Mouse (Mus musculus) neural tube, embryonic 12.5 days (tissue): ENCODE data around the gene Eef1a2. TPM values are rescaled to one million over a fixed set of nuclear protein-coding genes. Genes with fewer than 3 reads are reported as not detected.

Experiments
- ATAC-seq: fragments of 200-750 bp; cut with Nextera tagmentation; 2 replicates; pipeline ENCODE4 v1.8.0; 2017; ENCODE audit warnings: low read depth, mild to moderate bottlenecking, moderate TSS enrichment, moderate library complexity; ENCODE audit not compliant: low FRiP score
- H3K27ac ChIP-seq: fragments of 300-500 bp; sonication (generic); 2 replicates; pipeline ENCODE4 v1.5.1; 2016
- H3K27me3 ChIP-seq: fragments of 300-500 bp; sonication (generic); replicated peaks from 2 replicates; pipeline ENCODE4 v1.6.1; 2016; ENCODE audit warnings: mild to moderate bottlenecking
- H3K36me3 ChIP-seq: fragments of 300-500 bp; sonication (generic); 2 replicates; pipeline ENCODE4 v1.6.1; 2016; ENCODE audit warnings: mild to moderate bottlenecking
- H3K4me1 ChIP-seq: fragments of 300-500 bp; sonication (generic); 2 replicates; pipeline ENCODE4 v1.6.1; 2016
- H3K4me2 ChIP-seq: fragments of 300-500 bp; sonication (generic); replicated peaks from 2 replicates; pipeline ENCODE4 v1.6.1; 2016; ENCODE audit warnings: mild to moderate bottlenecking
- H3K4me3 ChIP-seq: fragments of 300-500 bp; sonication (generic); 2 replicates; pipeline ENCODE4 v1.5.1; 2016
- H3K9ac ChIP-seq: fragments of 300-500 bp; sonication (generic); 2 replicates; pipeline ENCODE4 v1.6.1; 2016; ENCODE audit warnings: mild to moderate bottlenecking
- H3K9me3 ChIP-seq: fragments of 300-500 bp; sonication (generic); 2 replicates; pipeline ENCODE4 v1.6.1; 2016; ENCODE audit warnings: mild to moderate bottlenecking
- WGBS: fragments of 180-500 bp; shearing (Covaris S2); methylation state at CpG from one replicate; pipeline ENCODE4 v1.1.7; 2016; 5-methylcytosine and 5-hydroxymethylcytosine counted together
- polyA plus RNA-seq: library from polyadenylated mRNA; unstranded; fragments of >200 nt; fragmentation: Nextera tagmentation; extraction: Ambion mirVana; gene quantifications from 2 replicates; pipeline ENCODE4 v1.2.1, GENCODE M21; 2016

Eef1a2 gene
- polyA plus RNA-seq, 1 experiment from 2014 or later: 3.4 TPM

DNA sequence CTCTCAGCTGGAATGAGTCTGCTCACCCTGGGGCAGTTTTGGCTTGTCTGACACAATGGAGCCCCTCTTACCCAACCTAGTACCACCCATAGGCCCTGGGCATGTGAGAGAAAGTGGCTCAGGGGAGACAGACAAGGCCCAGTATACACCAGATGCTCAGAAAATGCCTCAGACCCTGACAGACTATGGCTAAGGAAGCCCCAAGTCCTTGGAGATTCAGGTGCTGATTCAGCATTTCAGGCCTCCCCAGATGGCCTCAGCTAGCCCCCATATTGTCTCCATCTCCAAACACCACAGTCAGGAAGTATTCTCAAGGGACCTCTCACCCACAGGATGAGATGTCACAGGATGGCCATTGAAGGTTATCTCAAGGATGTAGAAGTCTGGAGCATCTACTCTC is 34.2 kb downstream of the Eef1a2 start:
- H3K27ac ChIP-seq: no peak overlapping the region

DNA sequence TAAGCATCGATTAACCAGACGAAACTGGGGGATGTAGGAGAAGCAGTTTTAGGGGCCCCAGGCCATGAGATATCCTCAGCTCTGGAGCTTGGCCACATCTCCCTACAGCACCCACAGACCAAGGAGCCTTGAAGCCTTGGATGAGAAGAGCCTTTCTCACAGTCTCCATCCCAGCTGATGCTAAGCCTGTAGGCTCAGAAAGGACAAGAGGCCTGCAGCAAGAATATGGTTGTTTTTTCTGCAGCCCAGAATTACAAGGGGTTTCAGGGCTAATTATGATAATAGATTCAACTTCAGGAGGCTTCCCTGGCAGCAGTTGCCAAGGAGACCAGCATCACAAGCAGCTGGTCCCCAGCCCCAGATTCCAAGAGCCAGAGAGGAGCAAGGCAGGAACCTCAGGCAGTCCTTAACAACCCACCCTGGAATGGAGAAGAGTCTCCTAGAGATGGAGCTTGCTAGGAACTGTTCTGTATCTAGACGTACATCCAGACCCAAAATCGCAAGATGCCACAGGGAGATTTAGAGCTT is 35.8 kb downstream of the Eef1a2 start:
- Histone ChIP-seq H3K36me3 (no peaks in the 10 kb centered on the region), H3K27me3 (no peaks in the 10 kb centered on the region), H3K4me1 (peaks cover 49% of the 10 kb centered on the region), H3K9me3 (no peaks in the 10 kb centered on the region), H3K9ac (no peak overlapping the region), H3K4me2 (no peak overlapping the region), H3K4me3 (no peak overlapping the region), H3K27ac (0 out of 2 replicates have a peak overlapping the region, but pooled peaks have one; percentile 9)
- peak; percentile 65 for ATAC-seq
- WGBS: 80% methylated on average over 4 of the region's 4 CpGs

More for the DNA sequence above, 34.2 kb downstream of the Eef1a2 start:
- H3K4me3 ChIP-seq: no peak overlapping the region
- H3K4me1 ChIP-seq: peaks cover 38% of the 10 kb centered on the region
- no peaks in the 10 kb centered on the region for H3K27me3 ChIP-seq
- no peak overlapping the region for H3K9ac ChIP-seq
- H3K4me2 ChIP-seq: no peak overlapping the region
- ATAC-seq: 0 out of 2 replicates have a peak, but pooled peaks have one; percentile 31
- H3K9me3 ChIP-seq: no peaks in the 10 kb centered on the region
- H3K36me3 ChIP-seq: no peaks in the 10 kb centered on the region

DNA sequence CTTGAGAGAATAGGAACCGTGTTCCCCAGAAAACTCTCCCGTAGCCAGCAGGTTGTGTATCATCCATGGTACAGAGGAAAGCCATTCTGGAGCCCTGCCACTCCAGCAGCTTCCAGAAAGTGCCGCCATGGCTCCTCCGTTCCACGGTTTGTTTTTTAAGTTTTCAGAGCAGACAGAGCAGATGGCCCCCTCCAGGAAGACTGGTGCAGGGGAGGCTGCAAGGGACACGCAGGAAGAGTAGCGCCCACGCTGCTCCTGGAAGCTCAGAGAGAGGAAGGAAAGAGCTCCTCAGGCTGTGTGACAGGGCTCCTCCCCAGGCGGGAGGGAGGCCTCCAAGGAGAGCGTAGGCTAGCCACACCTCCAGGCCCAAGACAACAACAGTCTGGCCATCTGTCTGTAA is 36.9 kb downstream of the Eef1a2 start:
- WGBS: 42% methylated on average over 10 of the region's 10 CpGs

DNA sequence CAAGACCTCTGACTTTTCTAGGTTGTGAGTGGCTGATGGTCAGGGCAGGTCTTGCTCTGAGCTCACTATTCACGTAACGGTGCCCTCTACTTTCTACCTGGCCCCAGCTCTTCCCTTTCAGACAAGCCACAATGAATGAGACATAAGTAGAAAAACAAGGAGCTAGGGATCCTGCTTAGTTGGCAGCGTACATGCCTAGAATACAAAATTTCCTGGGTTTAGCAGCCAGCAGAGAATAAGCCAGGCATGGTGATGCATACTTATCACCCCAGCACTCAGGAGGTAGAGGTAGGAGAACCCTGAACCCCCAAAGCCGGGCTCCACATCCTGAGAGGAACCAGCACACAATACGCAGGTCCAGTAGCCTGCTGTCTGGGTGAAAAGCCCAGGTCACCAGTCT is 40.4 kb downstream of the Eef1a2 start:
- Histone ChIP-seq H3K27ac (no peak overlapping the region), H3K4me1 (peaks cover 49% of the 10 kb centered on the region), H3K9ac (no peak overlapping the region), H3K36me3 (no peaks in the 10 kb centered on the region; the same call in 1 of the 2 replicates), H3K4me2 (no peak overlapping the region), H3K4me3 (no peak overlapping the region), H3K27me3 (no peaks in the 10 kb centered on the region), H3K9me3 (no peaks in the 10 kb centered on the region)
- ATAC-seq: no peak
- 82% methylated on average over 5 of the region's 5 CpGs for whole genome bisulfite sequencing

More for the DNA sequence above, 36.9 kb downstream of the Eef1a2 start:
- H3K36me3 ChIP-seq: no peaks in the 10 kb centered on the region
- H3K4me2 ChIP-seq: no peak overlapping the region
- no peaks in the 10 kb centered on the region for H3K9me3 ChIP-seq
- peaks cover 54% of the 10 kb centered on the region for H3K4me1 ChIP-seq
- H3K4me3 ChIP-seq: no peak overlapping the region
- no peak overlapping the region for H3K27ac ChIP-seq
- no peak overlapping the region for H3K9ac ChIP-seq
- no peak for ATAC-seq
- no peaks in the 10 kb centered on the region for H3K27me3 ChIP-seq

DNA sequence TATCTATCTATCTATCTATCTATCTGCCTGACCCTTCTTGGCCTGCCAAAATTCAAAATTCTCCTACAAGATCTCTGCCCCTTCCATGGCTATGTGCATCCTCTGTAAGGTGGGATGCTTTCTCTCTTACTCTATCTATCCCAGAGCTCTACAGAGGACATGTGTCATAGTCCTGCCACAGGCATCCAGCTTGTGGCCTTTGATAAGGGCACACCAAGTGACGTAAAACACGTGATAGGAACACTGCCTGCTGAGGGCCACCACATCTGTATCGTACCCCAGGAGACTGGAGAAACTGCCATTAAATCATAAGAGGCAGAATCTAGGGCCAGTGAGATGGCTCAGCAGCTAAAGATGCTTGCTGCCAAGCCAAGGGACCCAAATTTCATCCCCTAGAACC is 41.4 kb downstream of the Eef1a2 start:
- Histone ChIP-seq H3K4me2 (no peak overlapping the region), H3K9ac (no peak overlapping the region), H3K36me3 (no peaks in the 10 kb centered on the region; the same call in 1 of the 2 replicates), H3K27ac (no peak overlapping the region), H3K4me1 (peaks cover 38% of the 10 kb centered on the region), H3K27me3 (no peaks in the 10 kb centered on the region), H3K4me3 (no peak overlapping the region), H3K9me3 (no peaks in the 10 kb centered on the region)
- no peak for ATAC-seq
- WGBS: 78% methylated on average over 3 of the region's 3 CpGs

DNA sequence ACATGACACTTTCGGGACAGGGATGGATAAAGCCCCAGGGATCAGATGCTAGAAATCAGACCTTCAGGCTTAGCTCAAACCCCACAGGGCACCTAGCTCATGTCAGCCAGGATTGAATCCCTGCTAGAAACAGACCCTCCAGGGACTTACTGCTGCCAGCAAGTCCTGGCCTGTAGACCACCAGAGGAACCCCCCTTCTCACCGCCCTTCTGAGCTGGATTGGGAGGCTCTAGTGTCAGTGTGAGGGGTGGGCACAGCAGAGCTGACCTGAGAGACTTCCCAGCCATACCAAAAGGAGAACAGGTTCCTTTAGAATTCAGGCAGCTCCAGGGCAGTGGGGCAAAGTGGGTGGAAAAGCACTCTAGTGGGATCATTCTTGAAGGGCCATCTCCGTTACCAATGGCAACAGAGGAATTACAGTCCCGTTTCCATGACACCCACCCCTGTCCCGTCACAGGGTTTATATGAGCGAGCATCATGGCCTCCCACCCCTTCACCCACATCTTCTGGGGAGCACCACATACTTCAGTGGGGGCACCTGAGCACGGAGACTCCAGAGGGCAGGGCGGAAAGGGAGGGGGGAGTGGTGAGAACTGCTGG is 43.0 kb downstream of the Eef1a2 start:
- WGBS: 45% methylated on average over 8 of the region's 8 CpGs
- H3K27ac ChIP-seq: no peak overlapping the region

DNA sequence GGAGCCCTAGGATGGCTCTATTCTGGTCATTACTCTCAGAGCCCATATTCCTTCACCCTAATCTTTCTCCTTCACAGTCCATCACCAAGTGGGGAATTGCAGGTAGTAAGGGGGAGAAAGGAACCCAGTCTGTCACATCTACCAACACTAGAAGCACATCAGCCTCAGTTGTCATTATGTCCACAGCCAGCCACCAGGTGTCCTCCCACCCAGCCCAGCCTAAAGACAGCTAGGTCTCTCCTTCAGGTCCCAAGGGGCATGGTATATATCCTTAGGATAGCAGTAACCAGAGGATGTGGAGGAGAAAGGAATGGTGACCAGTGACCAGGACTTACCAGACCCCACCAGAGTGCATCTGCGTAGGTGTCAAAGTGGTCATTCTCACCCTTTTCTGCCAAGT is 45.1 kb downstream of the Eef1a2 start:
- ATAC-seq: no peak
- Histone ChIP-seq H3K4me1 (peaks cover 28% of the 10 kb centered on the region), H3K4me3 (no peak overlapping the region), H3K9me3 (no peaks in the 10 kb centered on the region), H3K4me2 (no peak overlapping the region), H3K9ac (no peak overlapping the region), H3K27ac (no peak overlapping the region), H3K36me3 (peaks cover 12% of the 10 kb centered on the region; the same call in 1 of the 2 replicates), H3K27me3 (no peaks in the 10 kb centered on the region)
- 96% methylated on average over 1 of the region's 1 CpGs for WGBS

More for the DNA sequence above, 43.0 kb downstream of the Eef1a2 start:
- no peaks in the 10 kb centered on the region for H3K27me3 ChIP-seq
- H3K9me3 ChIP-seq: no peaks in the 10 kb centered on the region
- H3K4me1 ChIP-seq: peaks cover 31% of the 10 kb centered on the region
- no peak overlapping the region for H3K4me3 ChIP-seq
- no peak overlapping the region for H3K4me2 ChIP-seq
- no peak overlapping the region for H3K9ac ChIP-seq
- peak; percentile 62 for ATAC-seq
- H3K36me3 ChIP-seq: peaks cover 8% of the 10 kb centered on the region; the same call in 1 of the 2 replicates

DNA sequence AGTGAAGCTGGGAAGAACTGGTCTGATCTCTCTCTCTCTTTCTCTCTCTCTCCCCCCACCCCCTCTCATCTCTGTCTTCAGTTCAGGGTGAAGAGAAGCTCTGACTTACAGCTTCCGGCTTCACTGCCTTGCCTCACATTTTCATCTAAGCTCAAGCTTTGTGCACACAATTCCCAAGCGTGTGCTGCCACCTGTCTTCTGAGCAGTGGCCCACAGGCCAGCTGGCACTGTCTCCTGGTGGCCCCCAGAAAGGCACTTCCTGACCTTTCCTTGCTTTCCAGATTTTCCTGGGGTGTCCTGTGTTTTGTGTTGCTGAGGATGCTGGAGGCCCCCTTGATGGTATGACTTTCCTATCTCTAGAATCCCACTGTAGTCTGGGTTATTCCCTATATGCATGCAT is 52.7 kb downstream of the Eef1a2 start:
- 72% methylated on average over 2 of the region's 2 CpGs for WGBS
- Histone ChIP-seq H3K4me2 (no peak overlapping the region), H3K36me3 (peaks cover 7% of the 10 kb centered on the region; the same call in 1 of the 2 replicates), H3K27me3 (no peaks in the 10 kb centered on the region), H3K9ac (no peak overlapping the region), H3K4me3 (no peak overlapping the region), H3K4me1 (peaks cover 14% of the 10 kb centered on the region), H3K9me3 (no peaks in the 10 kb centered on the region), H3K27ac (no peak overlapping the region)
- no peak for ATAC-seq

DNA sequence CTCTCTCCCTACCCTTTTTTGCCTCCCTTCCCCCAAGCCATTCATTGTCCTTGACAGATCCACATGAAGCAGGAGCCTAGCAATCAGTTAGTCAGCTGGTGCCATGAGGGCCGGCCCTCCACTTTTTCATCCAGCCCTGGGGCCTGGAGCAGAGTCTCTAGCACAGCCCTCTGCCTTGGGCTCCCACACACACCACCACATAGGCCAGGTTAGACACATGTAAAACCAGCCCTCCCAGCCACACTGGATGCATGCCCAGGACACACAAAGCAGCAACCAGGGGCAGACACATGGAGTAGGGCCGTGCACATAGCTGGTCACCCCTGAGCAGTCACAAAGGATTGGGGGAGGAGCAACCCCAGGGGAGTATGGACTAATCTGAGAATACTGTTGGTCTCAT is 54.7 kb downstream of the Eef1a2 start:
- Histone ChIP-seq H3K4me2 (no peak overlapping the region), H3K4me3 (no peak overlapping the region), H3K4me1 (peaks cover 14% of the 10 kb centered on the region), H3K36me3 (no peaks in the 10 kb centered on the region), H3K27me3 (no peaks in the 10 kb centered on the region), H3K9ac (no peak overlapping the region), H3K9me3 (no peaks in the 10 kb centered on the region), H3K27ac (peak overlapping the region; percentile 33)
- WGBS: 27% methylated on average over 2 of the region's 2 CpGs
- ATAC-seq: peak; percentile 77

DNA sequence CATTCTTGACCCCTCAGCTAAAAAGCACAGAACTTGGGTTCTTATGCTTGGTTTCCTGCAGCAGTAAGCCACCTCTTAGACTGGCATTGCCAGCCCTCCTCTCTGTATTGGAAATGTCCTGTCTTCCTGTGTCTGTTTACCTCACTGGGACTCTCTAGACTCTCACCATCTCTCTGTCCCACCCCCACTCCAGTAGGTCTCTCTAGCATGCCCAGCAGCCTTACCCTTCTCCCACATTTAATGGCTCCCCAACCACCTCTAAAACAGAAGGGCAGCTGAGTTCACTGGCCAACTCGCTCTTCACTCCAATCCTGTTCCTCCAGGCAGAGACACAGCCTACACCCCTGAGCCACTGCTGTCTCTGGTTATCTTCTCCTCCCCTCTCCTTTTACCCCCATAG is 55.2 kb downstream of the Eef1a2 start:
- peak overlapping the region; percentile 33; the same call in 1 of the 2 replicates for H3K27ac ChIP-seq
- no peaks in the 10 kb centered on the region for H3K9me3 ChIP-seq
- H3K4me2 ChIP-seq: no peak overlapping the region
- WGBS: 53% methylated on average over 1 of the region's 1 CpGs
- 0 out of 2 replicates have a peak, but pooled peaks cover 4% of the 10 kb centered on the region for H3K36me3 ChIP-seq
- H3K27me3 ChIP-seq: no peaks in the 10 kb centered on the region
- H3K9ac ChIP-seq: no peak overlapping the region
- H3K4me1 ChIP-seq: peaks cover 14% of the 10 kb centered on the region
- no peak overlapping the region for H3K4me3 ChIP-seq
- peak; percentile 55; the same call in 1 of the 2 replicates for ATAC-seq

DNA sequence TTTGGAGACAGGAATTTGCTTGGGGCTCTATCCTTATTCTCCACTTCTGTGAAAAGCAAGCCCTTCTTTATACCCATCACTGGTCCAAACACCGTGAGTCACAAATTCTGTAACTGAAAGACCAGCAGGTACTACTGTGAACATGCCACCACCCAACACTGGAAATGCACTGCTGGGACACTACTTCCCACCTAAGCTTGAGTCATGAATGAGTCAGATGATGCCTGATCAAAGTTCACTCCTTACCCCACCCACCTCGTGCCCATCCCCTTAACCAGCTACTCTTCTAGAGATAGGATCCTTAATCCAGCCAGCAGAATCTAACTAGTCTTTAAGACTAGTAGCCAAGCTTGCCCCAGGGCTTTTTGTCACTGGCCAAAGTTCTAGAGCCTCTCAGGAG is 56.7 kb downstream of the Eef1a2 start:
- Histone ChIP-seq H3K9ac (no peak overlapping the region), H3K27me3 (no peaks in the 10 kb centered on the region), H3K27ac (no peak overlapping the region), H3K36me3 (0 out of 2 replicates have a peak, but pooled peaks cover 4% of the 10 kb centered on the region), H3K4me1 (peaks cover 14% of the 10 kb centered on the region), H3K4me3 (no peak overlapping the region), H3K4me2 (no peak overlapping the region), H3K9me3 (no peaks in the 10 kb centered on the region)
- WGBS: 88% methylated on average over 2 of the region's 2 CpGs
- ATAC-seq: no peak
